26 mouse cellular contexts compared by ENCODE assay signal in genomic region chr1:180444411-180444810, GRCm38 (mm10). TPM values are rescaled to one million over a fixed set of nuclear protein-coding genes. Genes with fewer than 3 reads are reported as not detected.
"Had no signal": no experiment of that assay in that cellular context is flagged by ENCODE, and none has a peak within 500 bp of the region (broad histone marks: within the 10 kb centered on the region; RNA-seq: fewer than 3 reads in every experiment).

No protein-coding gene starts in this region.

- H3K27ac ChIP-seq: gastrocnemius, adult 2 months; heart, embryonic 10.5 days; hindbrain, embryonic 13.5 days; intestine, embryonic 15.5 days; left cerebral cortex, adult 2 months; limb, embryonic 10.5 days; limb, embryonic 12.5 days; liver, embryonic 13.5 days; liver, embryonic 15.5 days had no signal

- H3K9me3 ChIP-seq: heart, embryonic 10.5 days; heart, embryonic 12.5 days; hindbrain, embryonic 13.5 days; intestine, embryonic 15.5 days; limb, embryonic 10.5 days; limb, embryonic 12.5 days; liver, embryonic 13.5 days; liver, embryonic 15.5 days had no signal

- H3K27me3 ChIP-seq: hindbrain, embryonic 13.5 days; intestine, embryonic 15.5 days; limb, embryonic 12.5 days had no signal

- H3K36me3 ChIP-seq: heart, embryonic 10.5 days; heart, embryonic 12.5 days; hindbrain, embryonic 13.5 days; intestine, embryonic 15.5 days; limb, embryonic 10.5 days; limb, embryonic 12.5 days; liver, embryonic 13.5 days; liver, embryonic 15.5 days had no signal

- H3K4me3 ChIP-seq: gastrocnemius, adult 2 months; heart, embryonic 10.5 days; heart, embryonic 12.5 days; hindbrain, embryonic 13.5 days; intestine, embryonic 15.5 days; left cerebral cortex, adult 2 months; limb, embryonic 10.5 days; limb, embryonic 12.5 days; liver, embryonic 13.5 days; liver, embryonic 15.5 days had no signal

- H3K4me1 ChIP-seq: heart, embryonic 12.5 days; liver, embryonic 13.5 days; liver, embryonic 15.5 days had no signal

- H3K9ac ChIP-seq: heart, embryonic 12.5 days; hindbrain, embryonic 13.5 days; intestine, embryonic 15.5 days; limb, embryonic 12.5 days; liver, embryonic 13.5 days; liver, embryonic 15.5 days had no signal

- DNase-seq: gastrocnemius, adult 2 months; gastrocnemius, postnatal 10 days; gastrocnemius, postnatal 25 days; heart, adult 18-20 months; heart, postnatal 10 days; heart, postnatal 4 days; kidney, adult 2 months; kidney, adult 9 months; kidney, postnatal 10 days; kidney, postnatal 36 days; layer of hippocampus, adult 9-11 months; liver; liver, embryonic 13.5 days had no signal

- ATAC-seq: forebrain, embryonic 16.5 days; hindbrain, embryonic 16.5 days; inflammation-experienced regulatory T-cells, adult 6 months; intestine, embryonic 15.5 days; intestine, postnatal 0 days had no signal

- H3K4me2 ChIP-seq: heart, embryonic 12.5 days; hindbrain, embryonic 13.5 days; intestine, embryonic 15.5 days; limb, embryonic 12.5 days; liver, embryonic 11.5 days; liver, embryonic 13.5 days; liver, embryonic 15.5 days had no signal

RNA-seq across cellular contexts. Expression of gene Stum, which starts 38.9 kb away (rescaled TPM):
- polyA plus RNA-seq: inflammation-experienced regulatory T-cells, adult 6 months had no signal
